Mouse (Mus musculus): ENCODE results near the gene Pip4k2a. TPM values are rescaled to one million over a fixed set of nuclear protein-coding genes. Genes with fewer than 3 reads are reported as not detected.

The Pip4k2a gene
- total RNA-seq, 2 experiments from 2014 or later: 3.1 to 4.5 TPM

- TF ChIP-seq CTCF (IDR thresholded peaks at IDR 0.05): no peak
- Histone ChIP-seq H3K27ac (no peak overlapping the region), H3K4me3 (no peak overlapping the region)
- DNase-seq: no peak
- intact Hi-C loops (cut with DNase I): no loop called here
Observed at GRCm38 (mm10) chr2:18890227-18891001, 107.5 kb downstream of the Pip4k2a start.

- TF ChIP-seq CTCF (IDR thresholded peaks at IDR 0.05): peak; percentile 51
- Histone ChIP-seq H3K27ac (no peak overlapping the region), H3K4me3 (no peak overlapping the region)
- DNase-seq: no peak
- intact Hi-C loops (cut with DNase I): no loop called here
Observed at GRCm38 (mm10) chr2:18884277-18884676, 113.6 kb downstream of the Pip4k2a start.

- no peak overlapping the region for H3K27ac ChIP-seq
- TF ChIP-seq CTCF (IDR thresholded peaks at IDR 0.05): no peak
- DNase-seq: no peak
- H3K4me3 ChIP-seq: no peak overlapping the region
- intact Hi-C loops (cut with DNase I): loop anchor here (5.0 to 10.0 kb wide), 4 partner anchors 128 to 498 kb away; partner anchors contain the start of gene Msrb2
Observed at GRCm38 (mm10) chr2:18874626-18875025, 123.3 kb downstream of the Pip4k2a start.

- intact Hi-C loops (cut with DNase I): loop anchor here (5.0 to 10.0 kb wide), 4 partner anchors 128 to 498 kb away; partner anchors contain the start of gene Msrb2
Observed at GRCm38 (mm10) chr2:18874063-18874462, 123.9 kb downstream of the Pip4k2a start.

GRCm38 (mm10) chr2:18873440-18873839 is 124.5 kb downstream of the Pip4k2a start:
- Histone ChIP-seq H3K4me3 (no peak overlapping the region), H3K27ac (no peak overlapping the region)
- no peak for DNase-seq
- no peak for TF ChIP-seq CTCF (IDR thresholded peaks at IDR 0.05)
- intact Hi-C loops (cut with DNase I): loop anchor here (2.0 to 10.0 kb wide), 5 partner anchors 129 to 499 kb away; partner anchors contain the start of gene Msrb2

More at GRCm38 (mm10) chr2:18874063-18874462, 123.9 kb downstream of the Pip4k2a start:
- Histone ChIP-seq H3K27ac (no peak overlapping the region), H3K4me3 (no peak overlapping the region)
- no peak for TF ChIP-seq CTCF (IDR thresholded peaks at IDR 0.05)
- no peak for DNase-seq

GRCm38 (mm10) chr2:18872797-18873196 is 125.1 kb downstream of the Pip4k2a start:
- peak; percentile 79 for DNase-seq
- peak; percentile 76 for TF ChIP-seq CTCF (IDR thresholded peaks at IDR 0.05)
- Histone ChIP-seq H3K27ac (no peak overlapping the region), H3K4me3 (no peak overlapping the region)
- intact Hi-C loops (cut with DNase I): loop anchor here (2.0 to 10.0 kb wide), 5 partner anchors 130 to 500 kb away; partner anchors contain the start of gene Msrb2

GRCm38 (mm10) chr2:18871087-18871486 is 126.8 kb downstream of the Pip4k2a start:
- TF ChIP-seq CTCF (IDR thresholded peaks at IDR 0.05): no peak
- Histone ChIP-seq H3K27ac (no peak overlapping the region), H3K4me3 (no peak overlapping the region)
- DNase-seq: no peak
- intact Hi-C loops (cut with DNase I): loop anchor here (5.0 to 10.0 kb wide), 4 partner anchors 131 to 501 kb away; partner anchors contain the start of gene Msrb2

- no peak overlapping the region for H3K4me3 ChIP-seq
- no peak for TF ChIP-seq CTCF (IDR thresholded peaks at IDR 0.05)
- intact Hi-C loops (cut with DNase I): no loop called here
- no peak overlapping the region for H3K27ac ChIP-seq
- DNase-seq: no peak
Observed at GRCm38 (mm10) chr2:18867069-18867468, 130.9 kb downstream of the Pip4k2a start.

- H3K27ac ChIP-seq: no peak overlapping the region
- no peak for DNase-seq
- intact Hi-C loops (cut with DNase I): no loop called here
- no peak for TF ChIP-seq CTCF (IDR thresholded peaks at IDR 0.05)
- H3K4me3 ChIP-seq: no peak overlapping the region
Observed at GRCm38 (mm10) chr2:18864719-18865118, 133.2 kb downstream of the Pip4k2a start.

- Histone ChIP-seq H3K4me3 (no peak overlapping the region), H3K27ac (no peak overlapping the region)
- DNase-seq: no peak
- intact Hi-C loops (cut with DNase I): no loop called here
- TF ChIP-seq CTCF (IDR thresholded peaks at IDR 0.05): no peak
Observed at GRCm38 (mm10) chr2:18861607-18862158, 136.2 kb downstream of the Pip4k2a start.

GRCm38 (mm10) chr2:18860686-18861085 is 137.2 kb downstream of the Pip4k2a start:
- H3K4me3 ChIP-seq: no peak overlapping the region
- DNase-seq: no peak
- no peak for TF ChIP-seq CTCF (IDR thresholded peaks at IDR 0.05)
- intact Hi-C loops (cut with DNase I): no loop called here
- H3K27ac ChIP-seq: no peak overlapping the region

GRCm38 (mm10) chr2:18857952-18858351 is 140.0 kb downstream of the Pip4k2a start:
- no peak overlapping the region for H3K4me3 ChIP-seq
- TF ChIP-seq CTCF (IDR thresholded peaks at IDR 0.05): no peak
- intact Hi-C loops (cut with DNase I): no loop called here
- DNase-seq: no peak
- no peak overlapping the region for H3K27ac ChIP-seq

- Histone ChIP-seq H3K4me3 (no peak overlapping the region), H3K27ac (no peak overlapping the region)
- no peak for DNase-seq
- TF ChIP-seq CTCF (IDR thresholded peaks at IDR 0.05): no peak
- intact Hi-C loops (cut with DNase I): no loop called here
Observed at GRCm38 (mm10) chr2:18856461-18856860, 141.5 kb downstream of the Pip4k2a start.

Measured in gastrocnemius, adult 2 months (tissue).